Mouse (Mus musculus) liver, adult 2 months (tissue): ENCODE data around the gene Ggcx. TPM values are rescaled to one million over a fixed set of nuclear protein-coding genes. Genes with fewer than 3 reads are reported as not detected.

Experiments
- DNase-seq: peaks from one replicate; pipeline ENCODE4 v3.0.0-alpha.2; 2011; ENCODE audit warnings: low read depth, low spot score; ENCODE audit errors: extremely low read depth
- H3K27ac ChIP-seq: fragments of 200-500 bp; replicated peaks from 2 replicates; pipeline ENCODE4 v1.5.1; 2012; ENCODE audit warnings: low read depth, mild to moderate bottlenecking, control low read depth, inconsistent platforms, low read length; ENCODE audit not compliant: insufficient read depth
- H3K27me3 ChIP-seq: fragments of 200-500 bp; 2 replicates; pipeline ENCODE4 v1.6.1; 2012; ENCODE audit warnings: mild to moderate bottlenecking, moderate library complexity, low read length, inconsistent platforms; ENCODE audit not compliant: control insufficient read depth, insufficient read depth
- H3K36me3 ChIP-seq: fragments of 200-500 bp; 2 replicates; pipeline ENCODE4 v1.6.1; 2012; ENCODE audit warnings: low read length, inconsistent platforms; ENCODE audit not compliant: control insufficient read depth, insufficient read depth
- H3K4me1 ChIP-seq: fragments of 200-500 bp; 2 replicates; pipeline ENCODE4 v1.6.1; 2011; ENCODE audit warnings: low read length; ENCODE audit not compliant: control insufficient read depth, insufficient read depth
- H3K4me3 ChIP-seq: fragments of 200-500 bp; 2 replicates; pipeline ENCODE4 v1.5.1; 2011; ENCODE audit warnings: low read depth, mild to moderate bottlenecking, control low read depth, low read length, moderate library complexity; ENCODE audit not compliant: insufficient read depth
- H3K79me2 ChIP-seq: fragments of 200-500 bp; 2 replicates; pipeline ENCODE4 v1.6.1; 2012; ENCODE audit warnings: inconsistent platforms, mild to moderate bottlenecking, low read length, moderate library complexity; ENCODE audit not compliant: control insufficient read depth, insufficient read depth
- H3K9ac ChIP-seq: fragments of 200-500 bp; 2 replicates; pipeline ENCODE4 v1.6.1; 2012; ENCODE audit warnings: low read depth, mild to moderate bottlenecking, control low read depth, inconsistent platforms, low read length
- CTCF ChIP-seq: fragments of 200-500 bp; IDR thresholded peaks from 2 replicates; pipeline ENCODE4 v1.5.1; 2011; ENCODE audit warnings: low read depth, low read length, control low read depth
- POLR2A ChIP-seq: fragments of 200-500 bp; IDR thresholded peaks from 2 replicates; pipeline ENCODE4 v1.6.1; 2011; ENCODE audit warnings: low read length, control low read depth; ENCODE audit not compliant: insufficient read depth; ENCODE audit errors: extremely low read depth
- WGBS: fragments of 180-500 bp; shearing (Covaris S2); methylation state at CpG from one replicate; pipeline ENCODE4 v1.1.7; 2018; 5-methylcytosine and 5-hydroxymethylcytosine counted together
- polyA plus RNA-seq: library from polyadenylated mRNA; depleted of rRNA; stranded (reverse); fragments of >200 nt; gene quantifications from 2 replicates; pipeline ENCODE4 v1.2.3, GENCODE M21; 2012
- total RNA-seq: library from RNA; depleted of rRNA; stranded (reverse); fragments of >200 nt; gene quantifications from 2 replicates; pipeline ENCODE4 v1.2.3, GENCODE M21; 2014

Gene Ggcx
- total and polyA plus RNA-seq, 2 experiments: 67.3 to 71.0 TPM

DNA sequence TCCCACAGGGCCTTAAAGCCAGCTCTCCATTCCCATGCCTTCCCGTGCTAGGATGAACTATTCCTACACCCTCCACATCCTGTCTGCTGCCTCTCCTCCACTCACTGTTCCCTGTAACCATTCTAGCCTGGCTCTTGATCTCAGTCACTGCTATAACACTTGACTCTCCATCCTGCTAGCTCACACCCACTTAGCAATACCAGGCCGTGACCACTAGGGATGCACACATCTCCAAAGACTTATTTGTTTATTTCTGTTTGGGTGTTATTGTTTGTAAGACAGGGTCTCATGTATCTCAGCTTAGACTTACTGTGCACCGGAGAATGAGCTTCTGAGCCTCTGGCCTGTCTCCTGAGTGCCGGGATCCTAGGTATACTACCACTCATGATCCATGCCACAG, 44.6 kb upstream of the Ggcx start:
- peaks cover 23% of the 10 kb centered on the region for H3K4me1 ChIP-seq
- H3K9ac ChIP-seq: no peak overlapping the region
- H3K27ac ChIP-seq: no peak overlapping the region
- no peaks in the 10 kb centered on the region for H3K79me2 ChIP-seq
- H3K4me3 ChIP-seq: no peak overlapping the region
- TF ChIP-seq CTCF: no peak
- no peak for TF ChIP-seq POLR2A
- no peaks in the 10 kb centered on the region for H3K36me3 ChIP-seq
- WGBS: 87% methylated on average over 4 of the region's 4 CpGs
- H3K27me3 ChIP-seq: no peaks in the 10 kb centered on the region
- DNase-seq: no peak

DNA sequence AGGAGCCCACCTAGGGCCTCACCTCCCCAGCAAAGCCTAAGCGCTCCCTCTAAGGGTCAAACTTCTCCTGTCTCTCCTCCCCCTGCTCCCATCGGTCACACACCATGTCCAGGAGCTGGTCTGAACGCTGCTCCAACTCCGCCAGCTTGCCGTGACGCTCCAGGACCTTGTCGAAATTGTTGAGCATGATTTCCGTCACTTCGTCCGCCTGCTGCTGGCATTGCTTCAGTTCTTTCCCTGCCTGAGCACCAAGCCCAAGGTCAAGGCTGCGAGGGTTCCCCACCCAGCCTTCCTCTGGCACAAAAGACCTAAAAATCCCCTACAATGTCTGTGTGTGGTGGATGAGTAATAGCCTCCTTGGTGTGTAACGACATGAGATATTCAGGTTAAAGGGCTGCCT, 44.0 kb upstream of the Ggcx start:
- Histone ChIP-seq H3K27me3 (no peaks in the 10 kb centered on the region), H3K79me2 (no peaks in the 10 kb centered on the region), H3K4me1 (peaks cover 22% of the 10 kb centered on the region), H3K4me3 (no peak overlapping the region), H3K9ac (no peak overlapping the region), H3K27ac (0 out of 2 replicates have a peak overlapping the region, but pooled peaks have one; percentile 13), H3K36me3 (no peaks in the 10 kb centered on the region)
- TF ChIP-seq CTCF (no peak), POLR2A (no peak)
- WGBS: 78% methylated on average over 12 of the region's 12 CpGs
- DNase-seq: no peak

DNA sequence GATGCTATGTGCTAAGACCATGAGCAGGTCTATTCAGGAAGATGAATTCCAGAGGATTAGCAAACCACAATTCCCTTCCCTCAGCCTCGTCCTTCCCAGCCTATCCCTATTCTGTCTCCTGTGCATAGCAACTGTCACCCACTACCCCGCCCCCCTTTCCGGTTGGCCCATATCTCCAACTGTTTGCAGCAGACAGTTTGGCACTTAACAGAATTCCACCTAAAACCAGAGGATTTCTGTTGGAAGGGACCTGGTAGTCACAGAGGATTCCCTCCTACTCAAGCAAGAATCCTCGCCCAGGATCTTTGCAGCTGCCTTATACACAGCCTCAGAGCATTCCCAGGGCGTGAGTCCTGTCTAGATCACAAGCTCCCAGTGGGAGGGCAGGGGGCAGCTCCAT, 43.0 kb upstream of the Ggcx start:
- Histone ChIP-seq H3K4me1 (peaks cover 22% of the 10 kb centered on the region), H3K4me3 (no peak overlapping the region), H3K36me3 (no peaks in the 10 kb centered on the region), H3K27me3 (no peaks in the 10 kb centered on the region), H3K27ac (peak overlapping the region; percentile 53), H3K79me2 (no peaks in the 10 kb centered on the region), H3K9ac (0 out of 2 replicates have a peak overlapping the region, but pooled peaks have one; percentile 3)
- no peak for TF ChIP-seq POLR2A
- TF ChIP-seq CTCF: no peak
- no peak for DNase-seq
- WGBS: 55% methylated on average over 5 of the region's 5 CpGs

DNA sequence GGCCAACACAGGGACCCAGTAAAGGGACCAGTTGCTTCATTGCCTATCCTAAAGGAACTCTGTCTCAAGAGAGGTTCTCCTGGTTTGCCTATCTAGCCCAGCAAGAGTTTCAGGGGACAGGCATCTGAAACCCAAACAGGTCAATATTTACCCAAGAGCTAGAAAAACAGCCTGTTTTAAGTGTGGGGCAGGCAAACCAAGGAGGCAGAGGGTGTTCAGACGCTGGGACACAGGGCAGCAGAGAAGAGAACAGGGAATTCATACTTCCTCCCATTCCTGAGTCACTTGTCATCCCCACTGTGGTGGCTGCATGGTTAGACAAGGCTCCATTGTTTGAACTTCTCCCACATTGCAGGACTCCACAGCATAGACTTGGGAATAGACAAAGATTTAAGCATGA, 42.5 kb upstream of the Ggcx start:
- no peaks in the 10 kb centered on the region for H3K27me3 ChIP-seq
- H3K36me3 ChIP-seq: no peaks in the 10 kb centered on the region
- H3K79me2 ChIP-seq: no peaks in the 10 kb centered on the region
- 0 out of 2 replicates have a peak overlapping the region, but pooled peaks have one; percentile 3 for H3K9ac ChIP-seq
- no peak for DNase-seq
- no peak for TF ChIP-seq POLR2A
- no peak for TF ChIP-seq CTCF
- WGBS: 3% methylated on average over 1 of the region's 1 CpGs
- H3K4me1 ChIP-seq: peaks cover 21% of the 10 kb centered on the region
- H3K4me3 ChIP-seq: no peak overlapping the region
- H3K27ac ChIP-seq: peak overlapping the region; percentile 53

DNA sequence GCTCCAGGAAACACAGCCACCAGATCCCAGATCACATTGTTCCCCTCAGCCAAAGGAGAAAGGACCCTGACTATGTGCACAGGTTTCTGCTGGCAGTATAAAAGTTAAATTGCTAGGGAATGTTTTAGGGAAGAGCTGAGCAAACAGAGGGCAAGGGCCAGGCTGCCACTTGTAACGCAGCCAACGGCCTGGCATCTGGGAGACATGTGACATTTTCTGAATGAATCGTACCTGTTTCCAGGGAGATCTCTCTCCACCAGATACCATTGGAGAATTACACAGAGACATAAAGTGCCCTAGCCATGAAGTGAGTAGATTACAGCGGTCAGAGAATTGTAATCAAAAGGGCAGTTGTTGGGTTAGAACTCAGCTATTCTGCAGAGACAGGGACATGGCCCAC, 40.9 kb upstream of the Ggcx start:
- WGBS: 18% methylated on average over 4 of the region's 4 CpGs
- peak; percentile 78 for DNase-seq
- H3K9ac ChIP-seq: peak overlapping the region; percentile 16
- peak overlapping the region; percentile 66 for H3K27ac ChIP-seq
- H3K4me1 ChIP-seq: peaks cover 21% of the 10 kb centered on the region
- H3K36me3 ChIP-seq: no peaks in the 10 kb centered on the region
- TF ChIP-seq POLR2A: no peak
- no peak for TF ChIP-seq CTCF
- H3K4me3 ChIP-seq: no peak overlapping the region
- no peaks in the 10 kb centered on the region for H3K79me2 ChIP-seq
- H3K27me3 ChIP-seq: no peaks in the 10 kb centered on the region

DNA sequence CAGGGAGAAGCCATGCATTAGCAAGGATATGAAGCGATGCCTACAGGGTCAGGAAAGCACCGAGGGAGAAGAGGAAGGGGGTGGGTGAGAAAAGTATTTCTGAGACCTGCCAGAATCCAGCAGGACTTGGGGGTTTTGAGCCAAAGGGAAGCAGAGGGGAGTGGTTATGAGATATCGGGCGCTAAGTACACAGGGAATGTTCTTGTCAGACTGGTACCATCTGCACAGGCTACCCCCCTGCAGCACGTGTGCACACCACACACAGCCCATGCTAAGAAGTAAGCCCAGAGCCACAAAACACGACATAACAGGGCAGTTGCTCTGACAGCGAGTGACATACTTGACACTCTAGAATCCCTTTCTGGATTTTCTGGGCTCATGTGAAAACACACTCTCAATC, 39.9 kb upstream of the Ggcx start:
- 0 out of 2 replicates have a peak overlapping the region, but pooled peaks have one; percentile 3 for H3K9ac ChIP-seq
- peaks cover 21% of the 10 kb centered on the region for H3K4me1 ChIP-seq
- no peaks in the 10 kb centered on the region for H3K27me3 ChIP-seq
- TF ChIP-seq POLR2A: no peak
- no peak for TF ChIP-seq CTCF
- no peak for DNase-seq
- peaks cover 3% of the 10 kb centered on the region; the same call in 1 of the 2 replicates for H3K79me2 ChIP-seq
- H3K4me3 ChIP-seq: no peak overlapping the region
- H3K36me3 ChIP-seq: no peaks in the 10 kb centered on the region
- WGBS: 67% methylated on average over 7 of the region's 7 CpGs
- 0 out of 2 replicates have a peak overlapping the region, but pooled peaks have one; percentile 18 for H3K27ac ChIP-seq
